Mouse (Mus musculus): ENCODE measurements at regions not wholly inside any gene's neighbourhood (a gene's known extent, or its start where the extent isn't known, plus 50 kb on each side); places are given as distances from the start of the nearest gene placed in this dataset.
"Not testable (repeated sequence)": the region's sequence is repeated elsewhere in the genome, so short reads cannot be mapped to it uniquely, and the experiment has no call there.

DNA sequence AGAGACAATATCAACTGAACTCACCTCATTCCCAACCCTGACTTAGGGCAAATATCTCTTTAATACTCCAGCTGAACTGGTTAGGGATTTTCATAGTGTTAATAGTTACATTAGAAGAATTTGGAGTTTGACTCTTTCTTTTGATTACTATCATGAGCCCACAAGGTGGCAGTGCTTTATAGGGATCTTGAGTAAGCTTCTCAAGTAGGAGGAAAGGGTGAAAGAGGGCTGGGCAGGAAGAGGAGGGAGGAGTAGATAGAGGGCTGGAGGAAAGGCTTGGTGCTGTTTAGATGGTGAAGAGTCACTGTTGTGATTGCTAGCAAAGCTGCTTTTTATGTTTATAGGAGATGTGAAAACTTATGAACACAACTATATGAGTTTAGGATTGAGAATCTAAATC is 595.4 kb upstream of the Olfr1507 start:
- not testable (repeated sequence) for TF ChIP-seq CTCF, EP300 (IDR thresholded peaks at IDR 0.05; ENCODE audit: low read depth)

All from heart, postnatal 0 days (tissue).